Mouse (Mus musculus) left cerebral cortex, adult 2 months (tissue): ENCODE data around the gene Abhd14b. TPM values are rescaled to one million over a fixed set of nuclear protein-coding genes. Genes with fewer than 3 reads are reported as not detected.
A peak's percentile ranks its signal among the peaks of the same experiment; 100 is the strongest.

Source experiments
- DNase-seq, 2 experiments: peaks; one replicate each; pipeline ENCODE4 v3.0.0; 2021 to 2022; ENCODE audit warnings: low spot score in 2 of 2, mixed read lengths in 1 of 2; ENCODE audit errors: extremely low spot score in 1 of 2
- H3K27ac ChIP-seq: fragments of 200-600 bp; 2 replicates; pipeline ENCODE4 v1.8.1; 2022
- H3K4me3 ChIP-seq: fragments of 200-600 bp; 2 replicates; pipeline ENCODE4 v1.8.1; 2022
- CTCF ChIP-seq: fragments of 200-600 bp; IDR thresholded peaks from 2 replicates; pipeline ENCODE4 v1.8.1; 2022; ENCODE audit warnings: antibody characterized with exemption, mild to moderate bottlenecking, moderate library complexity
- intact Hi-C: fragments of 180-260 bp; cut with DNase I; formaldehyde crosslinking; loops from one replicate; pipeline ENCODE4 v1.15.1; 2025
- total RNA-seq, 2 experiments: library from RNA; stranded (reverse); gene quantifications; 2 replicates each; pipeline ENCODE4 v1.2.3; 2021

The Abhd14b gene
- total RNA-seq, 2 experiments from 2014 or later = 12.2 to 14.1 TPM

DNA sequence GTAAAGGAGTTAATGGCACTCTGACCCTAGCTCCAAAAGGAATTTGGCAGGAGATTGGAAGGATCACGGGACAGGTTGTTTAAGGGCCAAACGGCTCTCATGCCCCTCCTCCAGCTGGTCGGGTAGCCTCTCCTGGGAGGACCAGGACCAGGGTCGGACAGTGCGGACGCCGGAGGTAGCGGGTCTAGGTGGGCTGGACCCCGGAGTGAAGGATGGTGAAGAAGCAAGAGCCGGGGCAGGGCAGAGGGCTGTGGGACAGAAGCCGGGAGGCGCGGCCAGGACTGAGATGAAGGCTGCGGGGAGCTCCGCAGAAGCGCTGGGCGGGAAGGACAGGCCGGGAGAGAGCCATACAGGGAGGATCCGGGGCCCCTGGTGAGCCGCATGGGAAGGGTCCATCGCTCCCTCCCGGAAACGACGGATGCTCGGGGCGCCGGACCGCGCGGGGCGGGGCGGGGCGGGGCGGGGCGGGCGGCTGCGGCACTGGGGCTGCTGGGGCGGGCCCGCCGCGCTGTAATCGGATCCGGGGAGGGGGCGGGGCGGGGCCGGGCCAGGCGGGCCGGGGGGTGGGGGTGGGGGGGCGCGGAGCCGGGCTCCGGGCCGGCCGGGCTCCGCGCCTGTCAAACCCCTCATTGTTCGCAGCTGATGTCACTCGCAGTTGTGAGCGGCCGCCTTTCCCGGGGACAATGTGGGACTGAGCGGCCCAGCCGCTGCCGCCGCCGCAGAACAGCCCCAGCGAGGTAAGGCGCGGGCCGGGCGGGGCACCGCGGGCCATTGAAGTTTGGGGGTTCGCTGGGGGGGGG, 6.2 kb downstream of the Abhd14b start, which contains the start of gene Pcbp4:
TSS of gene Pcbp4 (plus strand) at position 21 of the 800 bp plus-strand sequence.
- peak; percentile 55 to 67 for DNase-seq
- H3K4me3 ChIP-seq = peak within 1 kb of the TSS; percentile 79
- H3K27ac ChIP-seq = peak within 1 kb of the TSS; percentile 96
- intact Hi-C loops = no loop called here
- TF ChIP-seq CTCF = no peak

DNA sequence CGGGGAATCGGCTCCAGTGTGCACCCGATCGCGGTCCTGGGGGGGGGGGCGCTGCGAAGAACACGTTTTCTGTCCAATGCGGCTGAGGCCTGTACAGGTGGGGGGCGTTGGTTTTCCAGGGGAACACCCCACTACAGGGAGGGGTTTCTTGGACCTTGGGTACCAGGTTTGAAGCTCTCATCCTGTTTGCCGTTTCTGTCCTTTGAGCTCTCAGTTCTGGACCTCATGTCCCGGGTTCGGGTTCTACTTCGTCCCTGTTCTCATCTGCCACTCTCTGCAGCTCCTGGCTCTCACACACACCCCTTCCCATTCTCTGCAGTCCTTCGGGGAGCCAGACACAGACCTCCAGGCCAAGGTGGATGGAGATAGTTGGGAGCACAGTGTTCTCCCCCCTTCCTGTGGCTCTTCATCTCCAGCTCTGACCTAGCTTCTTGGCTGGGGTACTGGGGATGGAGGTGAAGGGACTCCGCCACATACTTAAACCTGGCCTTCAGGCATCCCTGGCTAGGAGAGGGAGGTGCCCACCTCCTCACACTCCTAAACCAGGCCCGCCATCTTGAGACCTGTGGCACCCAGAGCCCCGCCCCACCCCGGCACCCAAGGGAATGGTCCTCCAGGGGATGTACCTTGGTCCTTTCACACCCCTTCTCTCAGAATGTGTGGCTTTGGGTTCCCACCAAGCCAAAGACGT, 7.0 kb downstream of the Abhd14b start:
- peak overlapping the region; percentile 89 for H3K27ac ChIP-seq
- no peak for TF ChIP-seq CTCF
- peak overlapping the region; percentile 79 for H3K4me3 ChIP-seq
- DNase-seq = no peak
- intact Hi-C loops = no loop called here

DNA sequence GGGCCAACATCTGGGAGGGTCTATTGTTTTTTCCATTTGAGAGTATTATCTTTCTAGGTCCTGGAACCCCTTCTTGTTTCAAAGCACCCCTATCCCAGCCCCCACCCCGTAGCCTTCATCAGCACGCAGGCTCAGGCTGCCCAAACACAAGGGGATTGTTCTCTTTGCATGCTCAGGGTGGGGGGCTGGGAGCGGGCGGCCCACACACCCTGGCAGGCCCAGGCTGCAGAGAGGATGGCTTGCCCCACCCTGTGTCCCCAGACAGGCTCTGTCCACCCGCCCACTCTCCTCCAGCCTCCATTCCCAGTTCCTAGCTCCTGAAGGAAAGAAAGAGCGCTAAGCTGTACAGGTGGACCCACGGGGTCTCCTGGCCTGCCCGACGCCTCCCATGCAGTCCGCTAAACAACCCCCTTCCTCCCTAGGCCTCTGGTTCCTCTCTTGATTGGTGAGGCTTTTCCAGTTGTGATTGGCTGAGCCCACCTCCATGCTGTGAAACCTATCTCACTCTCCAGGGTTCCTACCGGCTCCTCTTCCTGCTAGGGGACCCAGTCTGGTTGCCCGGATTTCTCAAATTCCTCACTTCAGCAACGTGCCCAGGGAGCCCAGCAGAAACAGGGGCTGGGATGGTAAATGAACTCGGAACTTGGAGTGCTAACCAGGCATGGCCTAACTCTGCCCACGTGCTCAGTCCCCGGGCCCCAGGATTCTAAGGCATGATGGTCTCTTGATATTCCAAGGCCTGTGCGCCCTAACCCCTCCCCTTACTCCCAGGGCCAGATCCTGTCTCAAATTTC, 7.8 kb downstream of the Abhd14b start:
- no peak for DNase-seq
- no peak for TF ChIP-seq CTCF
- H3K4me3 ChIP-seq = peak overlapping the region; percentile 79
- intact Hi-C loops = no loop called here
- H3K27ac ChIP-seq = peak overlapping the region; percentile 89

DNA sequence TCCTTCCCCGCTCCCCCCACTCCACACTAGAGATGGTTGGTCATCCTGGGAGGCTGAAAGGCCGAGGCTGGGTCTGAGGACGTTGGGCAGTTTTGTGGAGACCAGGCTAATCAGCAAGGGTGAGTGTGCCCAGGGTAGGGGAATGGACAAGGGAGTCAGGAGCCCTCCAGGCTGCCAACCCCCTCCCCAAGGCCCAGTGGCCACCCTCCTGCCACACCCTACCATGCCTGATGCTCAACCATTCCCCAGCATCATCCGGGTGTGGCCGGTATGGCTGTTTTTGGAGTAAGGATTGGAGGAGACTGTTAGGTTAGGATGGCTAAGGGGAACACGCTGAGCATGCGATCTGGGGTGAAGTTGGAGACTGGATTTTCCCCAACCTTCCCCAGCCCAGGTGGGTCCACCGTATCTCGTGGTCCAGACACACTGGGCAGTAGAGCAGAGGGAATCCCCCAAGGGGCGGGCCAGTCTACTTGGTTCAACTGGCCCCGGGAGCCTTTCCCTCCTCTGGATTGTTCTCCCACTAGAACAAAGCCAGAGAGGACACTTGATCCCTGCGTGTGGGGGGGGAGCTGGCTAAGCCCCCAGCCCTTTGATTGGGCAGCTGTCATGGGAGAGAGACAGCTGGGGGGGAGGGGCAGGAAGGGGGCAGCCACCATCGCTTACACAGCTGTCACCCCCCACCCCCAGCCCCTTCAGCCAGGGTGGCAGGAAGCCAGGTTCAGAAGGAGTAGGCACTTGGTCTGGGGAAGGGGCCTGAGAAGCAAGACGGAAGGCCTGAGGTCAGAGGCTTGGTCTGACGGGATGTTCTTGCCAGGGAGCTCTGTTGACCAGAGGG, 9.3 kb downstream of the Abhd14b start:
- intact Hi-C loops = no loop called here
- H3K27ac ChIP-seq = peak overlapping the region; percentile 8; the same call in 1 of the 2 replicates
- TF ChIP-seq CTCF = no peak
- no peak for DNase-seq
- H3K4me3 ChIP-seq = peak overlapping the region; percentile 1; the same call in 1 of the 2 replicates

DNA sequence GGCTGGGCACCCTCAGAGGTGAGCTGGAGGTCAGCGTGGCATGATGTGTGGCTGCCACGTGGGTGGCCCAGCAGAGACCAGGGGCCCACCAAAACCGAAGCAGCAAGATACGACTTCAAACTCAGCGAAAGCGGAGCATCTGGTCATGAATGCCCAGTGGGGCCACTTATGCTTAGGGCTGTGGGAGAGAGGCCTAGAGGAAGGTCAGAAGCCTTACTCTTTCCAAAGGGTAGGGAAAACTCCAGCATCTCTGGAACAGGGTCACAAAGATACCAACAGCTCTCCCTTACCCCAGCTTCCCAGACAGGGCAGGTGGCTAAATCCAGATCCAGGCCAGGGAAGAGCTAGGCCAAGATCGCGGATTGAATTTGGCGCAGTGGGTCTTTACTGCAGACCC, 9.9 kb downstream of the Abhd14b start:
- TF ChIP-seq CTCF = no peak
- intact Hi-C loops = no loop called here
- no peak for DNase-seq
- H3K27ac ChIP-seq = peak overlapping the region; percentile 8; the same call in 1 of the 2 replicates
- H3K4me3 ChIP-seq = no peak overlapping the region

DNA sequence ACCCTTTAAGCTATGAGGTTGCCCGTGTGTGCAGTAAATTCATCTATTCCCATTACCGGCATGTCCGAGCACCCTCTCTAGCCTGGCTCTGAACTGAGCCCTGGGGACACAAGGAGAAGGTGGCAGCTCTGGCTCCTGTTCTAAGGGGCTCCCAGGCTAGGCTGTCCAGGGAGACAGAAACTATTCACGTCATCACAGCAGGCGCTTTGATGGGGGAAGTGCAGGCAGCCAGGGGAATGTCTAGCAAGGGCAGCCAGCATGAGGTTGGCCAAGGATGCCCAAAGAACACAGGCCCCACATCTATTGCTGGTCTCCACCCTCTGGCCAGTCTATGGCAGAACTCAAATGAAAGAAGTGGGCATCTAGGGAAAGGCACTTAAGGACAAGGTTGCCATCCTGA, 10.7 kb downstream of the Abhd14b start:
- no peak for TF ChIP-seq CTCF
- intact Hi-C loops = no loop called here
- Histone ChIP-seq H3K4me3 (no peak overlapping the region), H3K27ac (no peak overlapping the region)
- DNase-seq = no peak

DNA sequence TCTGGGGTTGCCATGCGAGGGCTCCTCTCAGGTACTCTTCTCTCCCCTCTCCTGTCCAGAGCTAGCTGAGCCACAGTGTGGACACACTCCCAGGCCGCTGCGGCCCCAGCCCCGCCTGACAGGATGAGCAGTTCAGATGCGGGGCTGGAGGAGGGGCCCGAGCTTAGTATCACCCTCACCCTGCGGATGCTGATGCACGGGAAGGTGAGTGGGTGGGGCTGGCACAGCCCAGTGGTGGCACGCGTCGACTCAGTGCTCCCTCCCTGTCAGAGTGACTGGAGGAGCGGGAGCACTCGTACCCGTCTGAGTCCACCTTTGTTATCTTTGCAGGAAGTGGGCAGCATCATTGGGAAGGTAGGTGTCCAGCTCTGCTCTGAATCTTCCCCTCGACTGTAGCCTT, 12.7 kb downstream of the Abhd14b start:
- TF ChIP-seq CTCF = no peak
- no peak for DNase-seq
- peak overlapping the region; percentile 19; the same call in 1 of the 2 replicates for H3K27ac ChIP-seq
- no peak overlapping the region for H3K4me3 ChIP-seq
- intact Hi-C loops = no loop called here

DNA sequence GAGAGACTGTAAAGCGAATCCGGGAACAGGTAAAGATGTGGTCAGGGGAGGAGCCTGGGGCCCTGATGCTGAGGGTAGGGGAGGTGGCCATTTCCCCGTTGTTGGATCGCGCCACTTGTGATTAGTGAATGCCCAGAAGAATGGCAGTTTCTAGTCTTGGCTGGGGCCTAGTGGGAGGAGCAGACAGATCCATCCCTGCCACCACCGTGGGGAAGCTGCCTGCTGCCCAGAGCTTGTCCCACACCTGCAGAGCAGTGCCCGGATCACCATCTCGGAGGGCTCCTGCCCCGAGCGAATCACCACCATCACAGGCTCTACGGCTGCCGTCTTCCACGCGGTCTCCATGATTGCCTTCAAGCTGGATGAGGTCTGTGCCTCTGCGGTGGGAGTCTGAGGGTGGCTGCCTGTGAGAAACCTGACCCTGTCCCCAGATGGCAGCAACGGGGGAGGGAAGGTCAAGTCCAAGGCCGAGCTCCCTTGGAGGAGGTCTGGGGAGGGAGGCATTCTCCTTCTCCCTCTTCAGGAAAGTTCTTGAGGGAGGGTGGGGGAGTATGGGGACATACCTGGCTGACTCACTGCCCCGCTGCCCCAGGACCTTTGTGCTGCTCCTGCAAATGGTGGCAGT, 13.3 kb downstream of the Abhd14b start:
- TF ChIP-seq CTCF = no peak
- no peak overlapping the region for H3K4me3 ChIP-seq
- intact Hi-C loops = no loop called here
- peak overlapping the region; percentile 47; the same call in 1 of the 2 replicates for H3K27ac ChIP-seq
- no peak for DNase-seq

DNA sequence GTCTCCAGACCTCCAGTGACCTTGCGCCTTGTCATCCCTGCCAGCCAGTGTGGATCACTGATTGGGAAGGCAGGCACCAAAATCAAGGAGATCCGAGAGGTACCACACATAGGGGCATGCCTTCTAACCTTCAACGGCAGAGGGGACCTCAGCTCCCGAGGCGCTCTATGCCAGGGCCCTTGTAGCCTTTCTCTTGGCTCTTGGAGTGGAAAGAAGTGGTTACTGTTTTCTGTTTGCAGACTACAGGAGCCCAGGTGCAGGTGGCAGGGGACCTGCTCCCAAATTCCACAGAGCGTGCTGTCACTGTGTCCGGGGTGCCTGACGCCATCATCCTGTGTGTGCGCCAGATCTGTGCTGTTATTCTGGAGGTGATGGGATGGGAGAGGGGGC, 13.8 kb downstream of the Abhd14b start:
- no peak for TF ChIP-seq CTCF
- H3K27ac ChIP-seq = peak overlapping the region; percentile 47; the same call in 1 of the 2 replicates
- DNase-seq = no peak
- no peak overlapping the region for H3K4me3 ChIP-seq
- intact Hi-C loops = no loop called here

DNA sequence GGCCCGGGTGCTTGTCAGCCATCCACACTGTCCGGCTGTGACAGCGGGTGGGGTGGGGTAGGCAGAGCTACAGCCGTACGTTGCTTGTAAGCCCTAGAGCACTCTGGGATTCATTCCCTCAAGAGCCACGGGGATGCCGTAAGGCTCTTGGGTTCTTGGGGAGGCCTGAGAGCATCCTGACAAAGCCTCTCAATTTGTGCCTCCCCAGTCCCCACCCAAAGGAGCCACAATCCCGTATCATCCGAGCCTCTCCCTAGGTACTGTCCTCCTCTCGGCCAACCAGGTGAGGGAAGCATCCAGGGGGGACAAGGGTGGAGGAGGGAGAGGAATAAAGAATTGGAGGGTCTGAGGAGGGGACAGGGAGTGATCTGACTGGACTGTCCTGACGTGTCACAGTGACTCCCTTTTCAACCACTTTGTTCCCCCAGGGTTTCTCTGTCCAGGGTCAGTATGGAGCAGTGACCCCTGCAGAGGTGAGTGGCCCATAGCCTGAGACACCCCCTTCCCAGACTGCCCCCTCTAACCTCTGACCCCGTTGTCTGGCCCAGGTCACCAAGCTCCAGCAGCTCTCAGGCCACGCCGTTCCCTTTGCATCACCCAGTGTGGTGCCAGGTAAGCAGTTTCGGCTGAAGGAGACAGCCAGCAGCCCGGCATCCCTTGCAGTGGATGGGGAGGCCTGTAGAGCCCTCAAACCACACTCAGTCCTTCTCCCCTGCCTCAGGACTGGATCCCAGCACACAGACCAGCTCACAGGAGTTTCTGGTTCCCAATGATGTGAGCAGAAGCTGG, 14.6 kb downstream of the Abhd14b start:
- intact Hi-C loops = no loop called here
- no peak overlapping the region; the same call in 1 of the 2 replicates for H3K27ac ChIP-seq
- H3K4me3 ChIP-seq = no peak overlapping the region
- DNase-seq = no peak
- no peak for TF ChIP-seq CTCF
